Mouse (Mus musculus): ENCODE measurements around the gene Slc44a4.
"Not testable (repeated sequence)": the region's sequence is repeated elsewhere in the genome, so short reads cannot be mapped to it uniquely, and the experiment has no call there.

Slc44a4 gene

GRCm38 (mm10) chr17:34899053-34899889 lies 15.0 kb upstream of the Slc44a4 start:
- DNase-seq (ENCODE audit: low spot score in 2 of 2): peak in 1 of 2 experiments; percentile 47

DNA sequence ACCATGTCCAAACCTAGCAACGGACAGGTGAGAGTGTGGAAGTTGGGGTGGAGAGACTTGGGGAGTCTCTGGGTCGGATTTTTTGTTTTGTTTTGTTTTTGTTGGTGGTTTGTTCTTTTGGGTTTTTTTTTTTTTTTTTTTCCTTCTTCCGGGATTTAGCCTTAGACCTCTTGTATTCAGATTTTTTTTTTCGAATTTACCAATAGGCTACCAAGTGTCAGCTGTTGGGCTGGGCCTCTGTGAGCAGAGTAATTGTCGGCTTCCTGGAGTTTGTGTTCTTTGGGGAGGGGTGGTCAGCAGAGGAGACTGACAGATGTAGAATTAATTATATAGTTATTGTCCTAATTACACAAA lies 14.4 kb upstream of the Slc44a4 start:
- no peak for DNase-seq (ENCODE audit: low spot score in 2 of 2)

- DNase-seq (ENCODE audit: low spot score in 2 of 2): not testable (repeated sequence)
These were observed 13.4 kb upstream of the Slc44a4 start for GRCm38 (mm10) chr17:34900826-34901225.

DNA sequence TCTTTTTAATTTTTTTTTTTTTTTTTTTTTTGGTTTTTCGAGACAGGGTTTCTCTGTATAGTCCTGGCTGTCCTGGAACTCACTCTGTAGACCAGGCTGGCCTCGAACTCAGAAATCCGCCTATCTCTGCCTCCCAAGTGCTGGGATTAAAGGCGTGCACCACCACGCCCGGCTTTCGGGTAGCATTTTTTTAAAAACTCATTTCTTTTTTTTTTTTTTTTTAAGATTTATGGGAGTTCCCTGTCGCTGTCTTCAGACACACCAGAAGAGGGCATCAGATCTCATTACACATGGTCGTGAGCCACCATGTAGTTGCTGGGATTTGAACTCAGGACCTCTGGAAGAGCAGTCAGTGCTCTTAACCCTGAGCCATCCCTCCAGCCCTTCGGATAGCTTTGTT lies 12.3 kb upstream of the Slc44a4 start:
- not testable (repeated sequence) for DNase-seq (ENCODE audit: low spot score in 2 of 2)

- DNase-seq (ENCODE audit: low spot score in 2 of 2): no peak
These were observed 11.4 kb upstream of the Slc44a4 start for GRCm38 (mm10) chr17:34902895-34903294.

DNA sequence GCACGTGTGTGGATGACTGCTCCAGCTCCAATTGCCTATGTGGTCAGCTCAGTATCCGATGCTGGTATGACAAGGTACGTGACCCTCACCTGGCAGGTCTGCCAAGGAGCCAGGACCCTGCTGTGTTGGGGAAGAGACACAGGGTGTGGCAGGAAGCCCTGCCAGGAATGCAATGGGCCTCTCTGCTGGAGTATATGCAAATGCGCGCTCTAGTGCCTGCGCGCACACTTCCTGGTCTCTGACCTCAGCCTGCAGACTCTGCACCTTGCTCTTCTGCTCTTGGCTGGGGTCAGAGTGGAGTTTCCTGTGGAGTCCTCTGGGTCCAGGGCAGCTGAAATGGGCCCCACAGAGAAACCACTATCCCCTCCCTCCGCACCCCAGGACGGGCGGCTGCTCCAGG lies 3.3 kb upstream of the Slc44a4 start:
- no peak for DNase-seq (ENCODE audit: low spot score in 2 of 2)

GRCm38 (mm10) chr17:34911945-34912351 lies 2.3 kb upstream of the Slc44a4 start:
- DNase-seq (ENCODE audit: low spot score in 2 of 2): peak; percentile 56 to 84

- DNase-seq (ENCODE audit: low spot score in 2 of 2): no peak
These were observed 1.2 kb downstream of the Slc44a4 start for GRCm38 (mm10) chr17:34915410-34915831.

- DNase-seq (ENCODE audit: low spot score in 2 of 2): no peak
These were observed 2.0 kb downstream of the Slc44a4 start for GRCm38 (mm10) chr17:34916316-34916715.

DNA sequence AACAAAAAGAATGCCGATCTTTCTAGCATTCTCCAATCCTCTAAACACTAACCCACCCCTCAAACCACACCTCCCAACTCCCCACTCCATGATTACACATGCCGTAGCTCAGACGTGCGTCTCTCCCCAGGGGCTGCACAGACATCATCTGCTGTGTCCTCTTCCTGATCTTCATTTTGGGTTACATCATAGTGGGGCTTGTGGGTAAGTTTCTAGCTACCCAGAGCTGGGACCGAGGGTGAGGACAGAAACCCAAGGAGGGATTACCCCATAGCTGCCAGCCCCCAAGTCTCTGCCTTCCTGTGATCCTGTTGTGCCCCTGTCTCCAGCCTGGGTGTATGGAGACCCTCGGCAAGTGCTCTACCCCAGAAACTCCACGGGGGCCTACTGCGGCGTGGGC lies 2.9 kb downstream of the Slc44a4 start:
- no peak for DNase-seq (ENCODE audit: low spot score in 2 of 2)

GRCm38 (mm10) chr17:34922939-34923338 lies 8.7 kb downstream of the Slc44a4 start:
- DNase-seq (ENCODE audit: low spot score in 2 of 2): no peak

DNA sequence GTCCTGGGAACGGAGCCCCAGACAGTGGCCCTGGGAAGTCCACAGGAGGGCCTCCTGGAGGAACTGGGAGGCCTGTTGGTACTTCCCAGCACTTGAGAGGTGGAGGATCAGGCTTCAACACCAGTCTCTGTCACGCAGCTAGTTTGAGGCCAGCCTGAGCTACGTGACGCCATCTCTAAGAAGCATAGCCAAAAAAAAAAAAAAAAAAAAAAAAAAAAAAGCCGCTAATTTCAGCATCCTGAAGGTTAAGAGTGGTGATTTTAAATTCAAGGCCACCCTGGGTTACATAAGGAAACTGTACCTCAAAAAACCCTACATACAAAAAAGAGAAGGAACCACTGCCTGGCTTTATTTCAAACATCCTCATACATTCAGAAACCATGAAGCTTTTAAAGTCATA lies 10.0 kb downstream of the Slc44a4 start:
- DNase-seq (ENCODE audit: low spot score in 2 of 2): no peak

- no peak for DNase-seq (ENCODE audit: low spot score in 2 of 2)
These were observed 13.2 kb downstream of the Slc44a4 start for GRCm38 (mm10) chr17:34927306-34928019.

- no peak for DNase-seq (ENCODE audit: low spot score in 2 of 2)
These were observed 14.6 kb downstream of the Slc44a4 start for GRCm38 (mm10) chr17:34928841-34929240.

DNA sequence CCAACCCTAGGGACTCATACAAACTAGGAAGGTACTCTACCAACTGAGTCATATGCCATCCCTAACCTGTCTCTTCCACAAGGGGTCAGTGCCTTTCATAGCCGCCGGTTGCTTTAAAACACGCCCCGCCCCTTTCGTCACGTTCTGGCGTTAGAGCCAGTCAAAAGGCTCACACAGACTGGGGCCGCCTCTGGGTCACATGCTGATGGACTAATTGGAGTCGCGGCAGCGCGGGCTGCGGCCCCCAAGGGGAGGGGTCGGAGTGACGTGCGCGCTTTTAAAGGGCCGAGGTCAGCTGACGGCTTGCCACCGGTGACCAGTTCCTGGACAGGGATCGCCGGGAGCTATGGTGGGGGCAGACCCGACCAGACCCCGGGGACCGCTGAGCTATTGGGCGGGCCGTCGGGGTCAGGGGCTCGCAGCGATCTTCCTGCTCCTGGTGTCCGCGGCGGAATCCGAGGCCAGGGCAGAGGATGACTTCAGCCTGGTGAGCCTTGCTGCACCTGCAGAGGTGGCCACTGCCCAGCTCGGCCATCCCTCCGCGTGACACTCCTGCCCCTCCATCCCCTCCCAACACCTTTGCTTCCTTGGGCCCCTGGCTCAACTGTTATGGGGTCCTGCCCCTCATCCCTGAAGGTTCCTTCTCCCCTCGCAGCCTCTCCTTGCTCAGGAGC lies 16.9 kb downstream of the Slc44a4 start, which contains the start of gene Neu1:
TSS of gene Neu1 (plus strand) at position 193 of the 674 bp plus-strand sequence.
- peak; percentile 96 to 99 for DNase-seq (ENCODE audit: low spot score in 2 of 2)

GRCm38 (mm10) chr17:34931735-34932098 lies 17.5 kb downstream of the Slc44a4 start:
- DNase-seq (ENCODE audit: low spot score in 2 of 2): no peak

- no peak for DNase-seq (ENCODE audit: low spot score in 2 of 2)
These were observed 18.0 kb downstream of the Slc44a4 start for GRCm38 (mm10) chr17:34932287-34932686.

- DNase-seq (ENCODE audit: low spot score in 2 of 2): no peak
These were observed 19.8 kb downstream of the Slc44a4 start for GRCm38 (mm10) chr17:34934031-34934430.

DNA sequence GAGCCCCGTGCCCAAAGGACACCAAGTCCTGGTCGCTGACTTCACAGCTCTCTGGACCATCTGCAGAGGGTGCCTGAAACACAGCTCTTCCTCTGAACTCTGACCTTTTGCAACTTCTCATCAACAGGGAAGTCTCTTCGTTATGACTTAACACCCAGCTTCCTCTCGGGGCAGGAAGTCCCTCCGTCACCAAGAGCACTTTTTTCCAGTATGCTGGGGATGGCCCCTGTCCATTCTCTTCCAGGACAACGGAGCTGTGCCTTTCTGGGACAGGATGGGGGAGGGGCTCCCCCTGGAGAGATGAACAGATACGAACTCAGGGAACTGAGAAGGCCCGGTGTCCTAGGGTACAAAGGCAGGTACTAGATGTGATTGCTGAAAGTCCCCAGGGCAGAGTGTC lies 20.6 kb downstream of the Slc44a4 start:
- no peak for DNase-seq (ENCODE audit: low spot score in 2 of 2)

GRCm38 (mm10) chr17:34937960-34938505 lies 23.8 kb downstream of the Slc44a4 start:
- DNase-seq (ENCODE audit: low spot score in 2 of 2): no peak

DNA sequence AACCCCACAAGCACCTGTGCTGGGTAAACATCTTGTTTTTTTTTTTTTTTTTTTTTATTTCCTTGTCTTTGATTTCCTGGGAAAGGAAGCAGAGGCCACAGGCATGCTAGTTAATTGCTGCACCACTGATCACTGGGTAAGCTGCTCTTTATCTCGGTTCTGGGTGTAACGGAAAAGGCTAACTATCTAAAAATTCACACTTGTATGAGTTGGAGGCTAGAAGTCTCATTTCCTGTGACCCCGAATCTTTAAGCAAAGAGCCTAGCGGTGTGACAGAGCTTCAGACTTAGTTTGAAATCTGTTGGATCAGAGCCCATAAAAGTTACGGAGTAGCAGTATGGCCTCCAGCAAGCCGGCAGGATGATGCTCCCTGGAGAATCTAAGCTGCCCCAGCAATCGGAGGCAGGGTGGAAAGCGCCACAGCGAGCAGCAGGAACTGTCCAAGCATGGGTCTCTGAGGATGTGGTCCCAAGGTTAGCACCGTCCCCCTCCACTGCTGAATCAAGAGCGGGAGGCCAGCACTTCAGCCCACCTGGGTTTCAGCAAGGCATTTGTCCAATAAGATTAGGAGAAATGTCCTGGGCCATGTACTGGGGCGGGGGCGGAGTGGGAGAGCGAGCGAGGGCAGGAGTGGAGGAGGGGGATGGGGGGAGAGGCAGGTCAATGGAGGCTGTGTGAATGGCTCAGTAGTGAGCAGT lies 27.2 kb downstream of the Slc44a4 start:
- DNase-seq (ENCODE audit: low spot score in 2 of 2): no peak
